Mouse (Mus musculus) heart, embryonic 10.5 days (tissue): ENCODE measurements around the gene Map3k20. TPM values are rescaled to one million over a fixed set of nuclear protein-coding genes. Genes with fewer than 3 reads are reported as not detected.

ENCODE experiments used
- DNase-seq: peaks from one replicate; pipeline ENCODE4 v3.0.0-alpha.2; 2017; ENCODE audit warnings: low spot score
- H3K27ac ChIP-seq: fragments of 300-500 bp; sonication (generic); 2 replicates; pipeline ENCODE4 v1.5.1; 2016; ENCODE audit warnings: mild to moderate bottlenecking
- H3K27me3 ChIP-seq: fragments of 300-500 bp; sonication (generic); 2 replicates; pipeline ENCODE4 v1.6.1; 2016; ENCODE audit warnings: mild to moderate bottlenecking; ENCODE audit not compliant: poor library complexity, insufficient read depth, severe bottlenecking
- H3K36me3 ChIP-seq: fragments of 300-500 bp; sonication (generic); 2 replicates; pipeline ENCODE4 v1.6.1; 2016; ENCODE audit warnings: mild to moderate bottlenecking, moderate library complexity
- H3K4me1 ChIP-seq: fragments of 300-500 bp; sonication (generic); 2 replicates; pipeline ENCODE4 v1.6.1; 2016; ENCODE audit warnings: mild to moderate bottlenecking
- H3K4me3 ChIP-seq: fragments of 300-500 bp; sonication (generic); 2 replicates; pipeline ENCODE4 v1.5.1; 2016; ENCODE audit warnings: mild to moderate bottlenecking, moderate library complexity
- H3K9me3 ChIP-seq: fragments of 300-500 bp; sonication (generic); 2 replicates; pipeline ENCODE4 v1.6.1; 2016; ENCODE audit warnings: mild to moderate bottlenecking, moderate library complexity
- WGBS: fragments of 180-500 bp; shearing (Covaris S2); methylation state at CpG from one replicate; pipeline ENCODE4 v1.1.7; 2016; 5-methylcytosine and 5-hydroxymethylcytosine counted together
- polyA plus RNA-seq: library from polyadenylated mRNA; unstranded; fragments of >200 nt; fragmentation: Nextera tagmentation; extraction: Ambion mirVana; gene quantifications from 2 replicates; pipeline ENCODE4 v1.2.1, GENCODE M21; 2016

The Map3k20 gene
- polyA plus RNA-seq, 1 experiment from 2014 or later, result 27.9 TPM

DNA sequence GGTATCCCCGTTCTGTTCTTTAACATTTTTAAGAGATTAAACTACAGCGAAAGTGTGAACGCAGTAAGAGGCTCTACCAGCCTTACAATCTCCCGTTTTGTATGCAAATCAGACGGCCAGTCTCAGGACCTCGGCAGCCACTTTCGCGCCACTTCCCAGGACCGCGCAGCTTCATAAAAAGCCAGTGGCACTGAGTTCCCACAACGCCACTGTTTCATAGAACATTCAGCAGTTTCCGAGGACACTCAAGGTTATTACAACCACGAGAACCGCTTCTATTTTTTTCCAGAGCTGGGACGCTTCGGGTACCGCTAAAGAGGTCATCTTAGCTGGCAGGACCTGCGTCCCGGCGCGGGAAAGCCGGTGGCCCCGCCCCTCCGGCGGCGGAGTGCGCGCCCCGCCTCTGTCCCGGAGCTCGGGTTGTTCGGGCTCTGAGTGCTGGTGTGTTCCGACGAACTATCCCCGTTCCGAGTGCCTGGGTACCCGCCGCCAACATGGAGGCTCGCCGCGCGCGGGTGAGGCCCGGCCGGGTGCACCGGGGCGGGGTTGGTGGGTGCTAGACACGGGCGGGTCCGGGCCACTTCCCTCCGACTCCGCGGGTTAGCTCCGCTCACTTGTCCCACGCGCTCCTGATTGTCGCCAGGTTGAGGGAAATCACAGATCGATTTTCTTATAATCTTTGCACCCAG lies 190.5 kb downstream of the Map3k20 start, which contains the start of gene Cdca7:
Gene Cdca7 (plus strand): TSS at position 363 of the 689 bp plus-strand sequence.
- H3K4me1 ChIP-seq, result peaks cover 41% of the 10 kb centered on the region

GRCm38 (mm10) chr2:72476486-72477211 lies 191.2 kb downstream of the Map3k20 start:
- H3K27me3 ChIP-seq, result no peaks in the 10 kb centered on the region
- H3K4me1 ChIP-seq, result peaks cover 41% of the 10 kb centered on the region
- peaks cover 30% of the 10 kb centered on the region for H3K36me3 ChIP-seq
- under 1% methylated on average over 53 of the region's 53 CpGs for WGBS
- DNase-seq, result peak; percentile 81
- peak overlapping the region; percentile 95 for H3K27ac ChIP-seq
- peak overlapping the region; percentile 77 for H3K4me3 ChIP-seq
- no peaks in the 10 kb centered on the region for H3K9me3 ChIP-seq

More for the DNA sequence above, 190.5 kb downstream of the Map3k20 start, which contains the start of gene Cdca7:
- Histone ChIP-seq H3K36me3 (peaks cover 23% of the 10 kb centered on the region), H3K9me3 (no peaks in the 10 kb centered on the region), H3K4me3 (peak within 1 kb of the TSS; percentile 77), H3K27ac (peak within 1 kb of the TSS; percentile 95), H3K27me3 (no peaks in the 10 kb centered on the region)
- peak; percentile 93 for DNase-seq
- under 1% methylated on average over 58 of the region's 58 CpGs for WGBS

DNA sequence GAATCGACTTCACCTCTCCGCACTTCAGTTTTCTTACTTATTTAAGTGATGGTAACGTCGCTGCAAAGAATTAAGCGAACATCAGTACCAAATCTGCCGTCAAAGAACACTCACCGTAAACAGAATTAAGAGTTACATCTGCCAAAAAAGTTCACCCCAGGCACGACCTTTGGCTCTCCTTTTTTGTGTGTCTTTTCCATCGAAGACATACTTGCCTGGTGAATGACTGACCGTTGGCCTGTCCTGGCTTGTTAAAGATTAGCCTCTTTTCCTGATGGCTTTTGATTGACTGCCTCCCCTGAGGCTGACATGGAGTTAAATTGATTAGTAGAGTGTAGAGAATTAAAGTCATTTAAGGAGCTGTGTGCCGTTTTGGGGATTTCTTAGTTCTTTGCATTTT lies 191.8 kb downstream of the Map3k20 start:
- peak overlapping the region; percentile 95 for H3K27ac ChIP-seq
- H3K9me3 ChIP-seq, result no peaks in the 10 kb centered on the region
- H3K36me3 ChIP-seq, result peaks cover 36% of the 10 kb centered on the region
- WGBS, result 6% methylated on average over 11 of the region's 11 CpGs
- H3K27me3 ChIP-seq, result no peaks in the 10 kb centered on the region
- DNase-seq, result no peak
- H3K4me3 ChIP-seq, result peak overlapping the region; percentile 77
- peaks cover 41% of the 10 kb centered on the region for H3K4me1 ChIP-seq

DNA sequence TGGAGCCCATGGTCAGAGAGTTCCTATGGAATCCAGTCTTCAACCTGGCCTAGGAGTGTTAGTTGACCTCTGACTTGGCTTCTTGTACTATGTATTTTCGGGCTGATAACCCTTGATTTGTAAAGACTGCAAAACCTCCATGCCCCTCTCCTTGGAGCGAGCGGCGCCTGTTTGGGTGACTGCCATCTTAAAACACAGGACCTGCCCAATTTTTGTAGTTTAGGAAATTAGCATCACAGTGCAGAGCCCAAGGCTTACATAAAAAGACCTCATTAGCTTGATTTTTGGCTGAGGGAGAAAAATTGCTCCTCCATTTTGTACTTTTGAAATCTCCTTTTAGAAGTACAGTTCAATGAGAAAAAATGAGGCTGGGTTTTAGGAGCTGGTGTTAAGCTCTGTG lies 192.7 kb downstream of the Map3k20 start:
- H3K4me1 ChIP-seq, result peaks cover 37% of the 10 kb centered on the region
- no peak overlapping the region for H3K27ac ChIP-seq
- H3K4me3 ChIP-seq, result peak overlapping the region; percentile 77
- no peaks in the 10 kb centered on the region for H3K9me3 ChIP-seq
- H3K36me3 ChIP-seq, result peaks cover 45% of the 10 kb centered on the region
- WGBS, result 91% methylated on average over 4 of the region's 4 CpGs
- H3K27me3 ChIP-seq, result no peaks in the 10 kb centered on the region
- DNase-seq, result no peak

DNA sequence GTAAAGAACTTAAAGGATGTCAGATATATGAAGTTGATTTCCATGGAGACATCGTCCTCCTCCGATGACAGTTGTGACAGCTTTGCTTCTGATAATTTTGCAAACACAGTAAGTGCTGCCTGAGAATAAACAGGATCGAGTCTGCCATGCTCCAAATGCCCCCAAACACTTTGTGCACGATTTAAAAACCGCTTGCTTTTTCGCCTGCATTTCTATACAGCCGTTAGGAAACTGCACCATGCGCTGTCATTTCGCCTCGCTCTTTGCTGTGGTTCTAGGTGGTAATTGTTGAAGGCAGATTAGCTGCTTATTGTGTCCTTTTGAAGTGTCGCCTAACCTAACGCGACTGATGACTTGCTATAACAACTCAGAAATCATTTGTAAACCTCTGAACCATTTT lies 193.5 kb downstream of the Map3k20 start:
- H3K27me3 ChIP-seq, result no peaks in the 10 kb centered on the region
- H3K9me3 ChIP-seq, result no peaks in the 10 kb centered on the region
- peaks cover 53% of the 10 kb centered on the region for H3K36me3 ChIP-seq
- no peak overlapping the region for H3K4me3 ChIP-seq
- no peak for DNase-seq
- H3K27ac ChIP-seq, result no peak overlapping the region
- peaks cover 33% of the 10 kb centered on the region for H3K4me1 ChIP-seq
- WGBS, result 84% methylated on average over 13 of the region's 13 CpGs

- Histone ChIP-seq H3K27ac (no peak overlapping the region), H3K27me3 (no peaks in the 10 kb centered on the region), H3K4me1 (peaks cover 26% of the 10 kb centered on the region), H3K4me3 (no peak overlapping the region), H3K36me3 (peaks cover 62% of the 10 kb centered on the region), H3K9me3 (no peaks in the 10 kb centered on the region)
- 91% methylated on average over 9 of the region's 9 CpGs for WGBS
- DNase-seq, result no peak
These were observed 194.4 kb downstream of the Map3k20 start for GRCm38 (mm10) chr2:72479818-72480217.

GRCm38 (mm10) chr2:72491650-72492049 lies 206.2 kb downstream of the Map3k20 start:
- Histone ChIP-seq H3K27me3 (no peaks in the 10 kb centered on the region), H3K36me3 (peaks cover 10% of the 10 kb centered on the region; the same call in 1 of the 2 replicates), H3K4me3 (no peak overlapping the region), H3K9me3 (no peaks in the 10 kb centered on the region), H3K27ac (no peak overlapping the region), H3K4me1 (0 out of 2 replicates have a peak, but pooled peaks cover 3% of the 10 kb centered on the region)
- no peak for DNase-seq
- WGBS, result 47% methylated on average over 7 of the region's 7 CpGs

Other genes starting within 250 kb of the Map3k20 start
- gene Cdca7, start 190.5 kb downstream of the Map3k20 start, polyA plus RNA-seq, result 72.0 and 119 TPM in 2 replicates